23 mouse cellular contexts compared by ENCODE assay signal in genomic region chr1:164590205-164590613, GRCm38 (mm10).
DNase-seq lines count a peak whose midpoint lies in the region; ATAC-seq and TF ChIP-seq lines count a peak whose summit lies in the region.
"Had no signal": no experiment of that assay in that cellular context is flagged by ENCODE, and none has a peak within 500 bp of the region (broad histone marks: within the 10 kb centered on the region; RNA-seq: fewer than 3 reads in every experiment).

No protein-coding gene starts in this region.

- ATAC-seq in forebrain, embryonic 15.5 days (replicated peaks) = peak; percentile 91
- no peak for ATAC-seq in intestine, embryonic 16.5 days
- ATAC-seq: hindbrain, postnatal 0 days had no signal

- no peaks in the 10 kb centered on the region for H3K36me3 ChIP-seq in forebrain, embryonic 15.5 days
- no peaks in the 10 kb centered on the region for H3K36me3 ChIP-seq in midbrain, embryonic 10.5 days
- no peaks in the 10 kb centered on the region for H3K36me3 ChIP-seq in intestine, embryonic 16.5 days (ENCODE audit: control insufficient read depth, insufficient read depth, low read length)
- H3K36me3 ChIP-seq: embryonic facial prominence, embryonic 10.5 days; heart, embryonic 15.5 days; midbrain, embryonic 12.5 days; neural tube, embryonic 15.5 days had no signal

- intact Hi-C loops in left cerebral cortex, adult 2 months (cut with DNase I) = no loop called here
- intact Hi-C loops in left cerebral cortex, postnatal 4 days (cut with DNase I) = no loop called here

- 50% methylated on average over 3 of the region's 3 CpGs for WGBS in forebrain, embryonic 15.5 days
- 87% methylated on average over 3 of the region's 3 CpGs for WGBS in midbrain, embryonic 10.5 days
- 85% methylated on average over 3 of the region's 3 CpGs for WGBS in intestine, embryonic 16.5 days

- H3K9me3 ChIP-seq in forebrain, embryonic 15.5 days = no peaks in the 10 kb centered on the region
- H3K9me3 ChIP-seq in midbrain, embryonic 10.5 days (replicated peaks) = no peaks in the 10 kb centered on the region
- no peaks in the 10 kb centered on the region for H3K9me3 ChIP-seq in intestine, embryonic 16.5 days (ENCODE audit: control insufficient read depth, low read length)
- H3K9me3 ChIP-seq: embryonic facial prominence, embryonic 10.5 days; heart, embryonic 15.5 days; midbrain, embryonic 12.5 days; neural tube, embryonic 15.5 days had no signal

- no peak for TF ChIP-seq CTCF in left cerebral cortex, adult 2 months (IDR thresholded peaks at IDR 0.05)

- H3K9ac ChIP-seq in forebrain, embryonic 15.5 days (replicated peaks) = no peak overlapping the region
- H3K9ac ChIP-seq in intestine, embryonic 16.5 days (ENCODE audit: low read depth, low read length) = no peak overlapping the region
- H3K9ac ChIP-seq: heart, embryonic 15.5 days; midbrain, embryonic 12.5 days; neural tube, embryonic 15.5 days had no signal

- peak; percentile 14 to 15 for DNase-seq in left cerebral cortex, adult 2 months (ENCODE audit: extremely low spot score in 1 of 2, low spot score in 2 of 2)
- DNase-seq in left cerebral cortex, postnatal 4 days = no peak
- peak; percentile 85 for DNase-seq in brain, adult 2 months (ENCODE audit: low read depth, low spot score)
- DNase-seq in layer of hippocampus, postnatal 14 days (ENCODE audit: low spot score in 2 of 2) = peak; percentile 13 to 68
- no peak for DNase-seq in midbrain, embryonic 10.5 days (ENCODE audit: low spot score)
- DNase-seq: adrenal gland, postnatal 36 days; cerebellum, postnatal 14 days; gastrocnemius, adult 2 months; heart, adult 18-20 months; kidney, adult 18-20 months; kidney, postnatal 14 days; liver; lung, adult 18-20 months; lung, postnatal 36 days; thymus, postnatal 25 days had no signal

- peaks cover 10% of the 10 kb centered on the region; the same call in 1 of the 2 replicates for H3K4me1 ChIP-seq in forebrain, embryonic 15.5 days
- H3K4me1 ChIP-seq in midbrain, embryonic 10.5 days = no peaks in the 10 kb centered on the region
- 0 out of 2 replicates have a peak, but pooled peaks cover 2% of the 10 kb centered on the region for H3K4me1 ChIP-seq in intestine, embryonic 16.5 days (ENCODE audit: control insufficient read depth, insufficient read depth, low read length)
- H3K4me1 ChIP-seq: embryonic facial prominence, embryonic 10.5 days; neural tube, embryonic 15.5 days had no signal

- no peak overlapping the region for H3K4me3 ChIP-seq in left cerebral cortex, adult 2 months
- H3K4me3 ChIP-seq in forebrain, embryonic 15.5 days = no peak overlapping the region
- no peak overlapping the region for H3K4me3 ChIP-seq in midbrain, embryonic 10.5 days
- no peak overlapping the region for H3K4me3 ChIP-seq in intestine, embryonic 16.5 days (ENCODE audit: low read length)
- H3K4me3 ChIP-seq: embryonic facial prominence, embryonic 10.5 days; gastrocnemius, adult 2 months; heart, embryonic 15.5 days; midbrain, embryonic 12.5 days; myocyte; neural tube, embryonic 15.5 days had no signal

- no peak overlapping the region for H3K4me2 ChIP-seq in forebrain, embryonic 15.5 days (replicated peaks)
- no peak overlapping the region for H3K4me2 ChIP-seq in intestine, embryonic 16.5 days (ENCODE audit: low read depth, low read length)
- H3K4me2 ChIP-seq: heart, embryonic 15.5 days; midbrain, embryonic 12.5 days; neural tube, embryonic 15.5 days had no signal

- peak overlapping the region; percentile 67 for H3K27ac ChIP-seq in left cerebral cortex, adult 2 months
- peak overlapping the region; percentile 66 for H3K27ac ChIP-seq in forebrain, embryonic 15.5 days (replicated peaks)
- H3K27ac ChIP-seq in midbrain, embryonic 10.5 days (replicated peaks) = no peak overlapping the region
- no peak overlapping the region for H3K27ac ChIP-seq in intestine, embryonic 16.5 days (ENCODE audit: low read length)
- H3K27ac ChIP-seq: embryonic facial prominence, embryonic 10.5 days; gastrocnemius, adult 2 months; heart, embryonic 15.5 days; hindbrain, postnatal 0 days; midbrain, embryonic 12.5 days; neural tube, embryonic 15.5 days had no signal

- H3K27me3 ChIP-seq in forebrain, embryonic 15.5 days = no peaks in the 10 kb centered on the region
- no peaks in the 10 kb centered on the region for H3K27me3 ChIP-seq in midbrain, embryonic 10.5 days (ENCODE audit: low read depth, poor library complexity, severe bottlenecking)
- H3K27me3 ChIP-seq in intestine, embryonic 16.5 days (replicated peaks; ENCODE audit: control insufficient read depth, insufficient read depth, low read length) = no peaks in the 10 kb centered on the region
- H3K27me3 ChIP-seq: heart, embryonic 15.5 days; midbrain, embryonic 12.5 days; neural tube, embryonic 15.5 days had no signal

Comparison
In these comparisons a context has a peak if more than half of its experiments do, and no peak if none do; other contexts are left out.
1. DNase-seq: peak in left cerebral cortex, adult 2 months (2 of 2), brain, adult 2 months (single experiment) and layer of hippocampus, postnatal 14 days (2 of 2); none in left cerebral cortex, postnatal 4 days (single experiment) and midbrain, embryonic 10.5 days (single experiment).
2. H3K27ac ChIP-seq: peak in left cerebral cortex, adult 2 months (single experiment) and forebrain, embryonic 15.5 days (single experiment); none in midbrain, embryonic 10.5 days (single experiment) and intestine, embryonic 16.5 days (single experiment).